In genomic region chr2:70538283-70538682, GRCm38 (mm10) we compare ENCODE assay signal across 10 mouse cellular contexts. TPM values are rescaled to one million over a fixed set of nuclear protein-coding genes. Genes with fewer than 3 reads are reported as not detected.
DNase-seq lines count a peak whose midpoint lies in the region; ATAC-seq and TF ChIP-seq lines count a peak whose summit lies in the region.
"Not testable (repeated sequence)": the region's sequence is repeated elsewhere in the genome, so short reads cannot be mapped to it uniquely, and the experiment has no call there.
"Had no signal": no experiment of that assay in that cellular context is flagged by ENCODE, and none has a peak within 500 bp of the region (broad histone marks: within the 10 kb centered on the region; RNA-seq: fewer than 3 reads in every experiment).

No protein-coding gene starts in this region.

- 44% methylated on average over 7 of the region's 7 CpGs for WGBS in heart, adult 2 months
- WGBS in kidney, postnatal 0 days = 50% methylated on average over 7 of the region's 7 CpGs
- 51% methylated on average over 7 of the region's 7 CpGs for WGBS in midbrain, embryonic 11.5 days
- 43% methylated on average over 7 of the region's 7 CpGs for WGBS in stomach, postnatal 0 days

- H3K9me3 ChIP-seq in kidney, postnatal 0 days (replicated peaks; ENCODE audit: low read length); midbrain, embryonic 11.5 days (ENCODE audit: control insufficient read depth, low read length); stomach, postnatal 0 days (ENCODE audit: control insufficient read depth, low read length): not testable (repeated sequence)

- H3K4me2 ChIP-seq in kidney, postnatal 0 days (ENCODE audit: low read length); midbrain, embryonic 11.5 days; stomach, postnatal 0 days (replicated peaks; ENCODE audit: low read depth): not testable (repeated sequence)

- not testable (repeated sequence) for H3K36me3 ChIP-seq in heart, adult 2 months (ENCODE audit: control insufficient read depth, insufficient read depth, low read length); kidney, postnatal 0 days (ENCODE audit: insufficient read depth, low read length); midbrain, embryonic 11.5 days (ENCODE audit: control insufficient read depth, insufficient read depth, low read length); stomach, postnatal 0 days (ENCODE audit: control insufficient read depth, insufficient read depth, low read length)

- not testable (repeated sequence) for H3K79me2 ChIP-seq in heart, adult 2 months (replicated peaks; ENCODE audit: control insufficient read depth, insufficient read depth, low read length)

- intact Hi-C loops in heart, adult 2 months (cut with DNase I) = not testable (repeated sequence)

- peak; percentile 54 for TF ChIP-seq CTCF in heart, adult 2 months (IDR thresholded peaks at IDR 0.05)
- TF ChIP-seq CTCF in kidney, postnatal 0 days (IDR thresholded peaks at IDR 0.05; ENCODE audit: low read depth) = peak; percentile 82
- TF ChIP-seq CTCF in stomach, postnatal 0 days (IDR thresholded peaks at IDR 0.05; ENCODE audit: low read depth) = peak; percentile 82

- H3K27me3 ChIP-seq in heart, adult 2 months (ENCODE audit: control insufficient read depth, insufficient read depth, low read length); kidney, postnatal 0 days (ENCODE audit: insufficient read depth, low read length); midbrain, embryonic 11.5 days (ENCODE audit: control insufficient read depth, insufficient read depth, low read length); stomach, postnatal 0 days (ENCODE audit: control insufficient read depth, insufficient read depth, low read length): not testable (repeated sequence)

- ATAC-seq in kidney, postnatal 0 days (replicated peaks; ENCODE audit: low FRiP score, low read depth); midbrain, embryonic 11.5 days (ENCODE audit: low FRiP score); stomach, postnatal 0 days (ENCODE audit: low FRiP score, low TSS enrichment): not testable (repeated sequence)

- H3K27ac ChIP-seq in heart, adult 2 months; kidney, postnatal 0 days; midbrain, embryonic 11.5 days (ENCODE audit: low read depth, low read length); stomach, postnatal 0 days (replicated peaks): not testable (repeated sequence)

- H3K9ac ChIP-seq in heart, adult 2 months (ENCODE audit: low read depth, low read length); kidney, postnatal 0 days (ENCODE audit: low read depth, low read length); midbrain, embryonic 11.5 days (ENCODE audit: low read length); stomach, postnatal 0 days (ENCODE audit: low read length): not testable (repeated sequence)

- not testable (repeated sequence) for TF ChIP-seq EP300 in heart, adult 2 months (IDR thresholded peaks at IDR 0.05; ENCODE audit: insufficient read depth, low read depth, low read length); stomach, postnatal 0 days (optimal IDR thresholded peaks at IDR 0.05)

- DNase-seq in A20 (ENCODE audit: low read depth, low spot score) (peak; percentile 51), adipocyte (ENCODE audit: low spot score) (peak; percentile 10), liver (peak; percentile 27)
- peak; percentile 19 to 61 for DNase-seq in cerebellum, postnatal 25 days
- DNase-seq in heart, adult 2 months = peak; percentile 15 to 33
- not testable (repeated sequence) for DNase-seq in kidney, postnatal 0 days (ENCODE audit: low spot score)
- DNase-seq in midbrain, embryonic 11.5 days (ENCODE audit: low spot score, missing footprints) = peak; percentile 89
- DNase-seq in stomach, postnatal 0 days (ENCODE audit: low spot score) = peak; percentile 40

- H3K4me3 ChIP-seq in heart, adult 2 months; kidney, postnatal 0 days (replicated peaks; ENCODE audit: low read depth, low read length); midbrain, embryonic 11.5 days (ENCODE audit: low read depth, low read length); stomach, postnatal 0 days (ENCODE audit: low read depth, low read length): not testable (repeated sequence)

- TF ChIP-seq POLR2A in heart, adult 2 months (IDR thresholded peaks at IDR 0.05; ENCODE audit: insufficient read depth, low read depth, low read length) = not testable (repeated sequence)

- H3K4me1 ChIP-seq in heart, adult 2 months (ENCODE audit: control insufficient read depth, insufficient read depth, low read length); kidney, postnatal 0 days (replicated peaks; ENCODE audit: insufficient read depth, low read length); midbrain, embryonic 11.5 days (ENCODE audit: control insufficient read depth, insufficient read depth, low read length); stomach, postnatal 0 days (replicated peaks; ENCODE audit: control insufficient read depth, insufficient read depth): not testable (repeated sequence)

RNA-seq across cellular contexts. Expression of gene Gad1, which starts 14.6 kb away (rescaled TPM):
- under 1 TPM; 0.23 to 0.45 TPM for total RNA-seq in heart, adult 2 months (2021)
- polyA plus RNA-seq in heart, adult 2 months (2012; rRNA removed) = 0.04 and 0.12 TPM in 2 replicates
- polyA plus RNA-seq in kidney, postnatal 0 days (2015; fragmentation: Nextera tagmentation; extraction: Ambion mirVana) = 0.25 and 0.26 TPM in 2 replicates
- 12.8 and 14.5 TPM in 2 replicates for polyA plus RNA-seq in midbrain, embryonic 11.5 days (2014; fragmentation: Nextera tagmentation; extraction: Ambion mirVana)
- 0.02 and 0.06 TPM in 2 replicates for polyA plus RNA-seq in stomach, postnatal 0 days (2015; fragmentation: Nextera tagmentation; extraction: Ambion mirVana)
- total RNA-seq: megakaryocyte-erythroid progenitor cell, adult 5-6 weeks had no signal

RNA-seq across cellular contexts. Expression of gene Erich2, which starts 29.7 kb away (rescaled TPM):
- not detected for total RNA-seq in heart, adult 2 months (2021)
- polyA plus RNA-seq in heart, adult 2 months (2012; rRNA removed) = 1.0 TPM in 1 of 2 replicates, not detected in the other
- 5.6 and 6.8 TPM in 2 replicates for polyA plus RNA-seq in kidney, postnatal 0 days (2015; fragmentation: Nextera tagmentation; extraction: Ambion mirVana)
- polyA plus RNA-seq in midbrain, embryonic 11.5 days (2014; fragmentation: Nextera tagmentation; extraction: Ambion mirVana) = 2.7 and 3.0 TPM in 2 replicates
- polyA plus RNA-seq in stomach, postnatal 0 days (2015; fragmentation: Nextera tagmentation; extraction: Ambion mirVana) = 1.1 and 1.7 TPM in 2 replicates
- total RNA-seq: megakaryocyte-erythroid progenitor cell, adult 5-6 weeks had no signal
- polyA plus RNA-seq: CD4-positive, CD25-positive, alpha-beta regulatory T cell, adult 4 months had no signal

Comparison
In these comparisons a context has a peak if more than half of its experiments do, and no peak if none do; other contexts are left out.
1. RNA of gene Gad1, which starts 14.6 kb away (polyA plus RNA-seq): 12.8 to 14.5 TPM in midbrain, embryonic 11.5 days; 0.25 to 0.26 TPM in kidney, postnatal 0 days, 0.04 to 0.12 TPM in heart, adult 2 months and 0.02 to 0.06 TPM in stomach, postnatal 0 days; every median in the first group is over 10 times any median in the second.
2. Peak in every context shown above with its lines, with median percentiles within 50 percentile points of each other: CTCF ChIP-seq.